Mouse (Mus musculus): ENCODE measurements around the gene Gm9789.
"Not testable (repeated sequence)": the region's sequence is repeated elsewhere in the genome, so short reads cannot be mapped to it uniquely, and the experiment has no call there.

Gm9789 gene

GRCm38 (mm10) chr16:89157652-89158051 is at the start of gene Gm9789:
Gene Gm9789, plus strand, starts transcription at chr16:89157952.
- DNase-seq (ENCODE audit: low read depth, low spot score), result no peak

- DNase-seq (ENCODE audit: low read depth, low spot score), result no peak
Measured at GRCm38 (mm10) chr16:89140551-89140950, 17.2 kb upstream of the Gm9789 start, which contains the start of gene Gm6358. Gene Gm6358, plus strand, starts transcription at chr16:89140851.

- no peak for DNase-seq (ENCODE audit: low read depth, low spot score)
Measured at GRCm38 (mm10) chr16:89150786-89151185, 7.0 kb upstream of the Gm9789 start, which contains the start of gene Gm10061. Gene Gm10061, plus strand, starts transcription at chr16:89151086.

GRCm38 (mm10) chr16:89169190-89169589 is 11.4 kb downstream of the Gm9789 start, which contains the start of gene Gm7735:
Gene Gm7735, plus strand, starts transcription at chr16:89169490.
- DNase-seq (ENCODE audit: low read depth, low spot score), result not testable (repeated sequence)

GRCm38 (mm10) chr16:89174435-89174834 is 16.7 kb downstream of the Gm9789 start, which contains the start of gene 1110057P08Rik:
Gene 1110057P08Rik, plus strand, starts transcription at chr16:89174735.
- no peak for DNase-seq (ENCODE audit: low read depth, low spot score)

GRCm38 (mm10) chr16:89188621-89189020 is 30.9 kb downstream of the Gm9789 start:
- no peak for DNase-seq (ENCODE audit: low read depth, low spot score)

- no peak for DNase-seq (ENCODE audit: low read depth, low spot score)
Measured at GRCm38 (mm10) chr16:89205561-89205960, 47.8 kb downstream of the Gm9789 start, which contains the start of gene Krtap20-2. Gene Krtap20-2, plus strand, starts transcription at chr16:89205861.

All from 3T3-L1 (cell line).